Mouse (Mus musculus): ENCODE results near the gene Stard13.

Stard13 gene

GRCm38 (mm10) chr5:151233400-151234031, at the start of gene Stard13:
Gene Stard13, minus strand, starts transcription at chr5:151233836.
- DNase-seq (ENCODE audit: low read depth in 2 of 2, low spot score in 2 of 2) = no peak

GRCm38 (mm10) chr5:151279531-151279930, 45.9 kb upstream of the Stard13 start:
- no peak for DNase-seq (ENCODE audit: low read depth in 2 of 2, low spot score in 2 of 2)

GRCm38 (mm10) chr5:151277927-151278326, 44.3 kb upstream of the Stard13 start:
- DNase-seq (ENCODE audit: low read depth in 2 of 2, low spot score in 2 of 2) = no peak

GRCm38 (mm10) chr5:151275986-151276385, 42.4 kb upstream of the Stard13 start:
- no peak for DNase-seq (ENCODE audit: low read depth in 2 of 2, low spot score in 2 of 2)

- DNase-seq (ENCODE audit: low read depth in 2 of 2, low spot score in 2 of 2) = no peak
Measured at GRCm38 (mm10) chr5:151274265-151274664, 40.6 kb upstream of the Stard13 start.

- no peak for DNase-seq (ENCODE audit: low read depth in 2 of 2, low spot score in 2 of 2)
Measured at GRCm38 (mm10) chr5:151270815-151271214, 37.2 kb upstream of the Stard13 start.

GRCm38 (mm10) chr5:151266896-151267634, 33.4 kb upstream of the Stard13 start:
- DNase-seq (ENCODE audit: low read depth in 2 of 2, low spot score in 2 of 2) = no peak

GRCm38 (mm10) chr5:151261558-151261957, 27.9 kb upstream of the Stard13 start:
- no peak for DNase-seq (ENCODE audit: low read depth in 2 of 2, low spot score in 2 of 2)

- DNase-seq (ENCODE audit: low read depth in 2 of 2, low spot score in 2 of 2) = no peak
Measured at GRCm38 (mm10) chr5:151252213-151252612, 18.6 kb upstream of the Stard13 start.

- DNase-seq (ENCODE audit: low read depth in 2 of 2, low spot score in 2 of 2) = no peak
Measured at GRCm38 (mm10) chr5:151251656-151252055, 18.0 kb upstream of the Stard13 start.

GRCm38 (mm10) chr5:151248671-151249620, 15.3 kb upstream of the Stard13 start:
- DNase-seq (ENCODE audit: low read depth in 2 of 2, low spot score in 2 of 2) = no peak

- DNase-seq (ENCODE audit: low read depth in 2 of 2, low spot score in 2 of 2) = no peak
Measured at GRCm38 (mm10) chr5:151248084-151248483, 14.4 kb upstream of the Stard13 start.

- DNase-seq (ENCODE audit: low read depth in 2 of 2, low spot score in 2 of 2) = peak; percentile 18 to 28
Measured at GRCm38 (mm10) chr5:151247115-151247875, 13.7 kb upstream of the Stard13 start.

GRCm38 (mm10) chr5:151246287-151246686, 12.7 kb upstream of the Stard13 start:
- DNase-seq (ENCODE audit: low read depth in 2 of 2, low spot score in 2 of 2) = no peak

- DNase-seq (ENCODE audit: low read depth in 2 of 2, low spot score in 2 of 2) = no peak
Measured at GRCm38 (mm10) chr5:151245571-151245970, 11.9 kb upstream of the Stard13 start.

GRCm38 (mm10) chr5:151238730-151239129, 5.1 kb upstream of the Stard13 start:
- no peak for DNase-seq (ENCODE audit: low read depth in 2 of 2, low spot score in 2 of 2)

- no peak for DNase-seq (ENCODE audit: low read depth in 2 of 2, low spot score in 2 of 2)
Measured at GRCm38 (mm10) chr5:151236411-151236810, 2.8 kb upstream of the Stard13 start.

GRCm38 (mm10) chr5:151232576-151233299, 898 bp downstream of the Stard13 start:
- DNase-seq (ENCODE audit: low read depth in 2 of 2, low spot score in 2 of 2) = no peak

GRCm38 (mm10) chr5:151231861-151232260, 1.8 kb downstream of the Stard13 start:
- DNase-seq (ENCODE audit: low read depth in 2 of 2, low spot score in 2 of 2) = no peak

GRCm38 (mm10) chr5:151231411-151231810, 2.2 kb downstream of the Stard13 start:
- DNase-seq (ENCODE audit: low read depth in 2 of 2, low spot score in 2 of 2) = no peak

All from CD8-positive naive resting alpha-beta T cell, adult 2 months (primary cell).